Mouse (Mus musculus): ENCODE measurements around the gene Ubiad1. TPM values are rescaled to one million over a fixed set of nuclear protein-coding genes. Genes with fewer than 3 reads are reported as not detected.

Ubiad1 gene
- 7.8 TPM for total RNA-seq (2023)

GRCm38 (mm10) chr4:148444250-148444967, at the start of gene Ubiad1:
TSS of gene Ubiad1 (minus strand) at chr4:148444771.

GRCm38 (mm10) chr4:148448179-148448852, 3.7 kb upstream of the Ubiad1 start, which contains the start of gene Mtor:
TSS of gene Mtor (plus strand) at chr4:148448611.

Other genes with a start within 250 kb of the Ubiad1 start
- gene Disp3, start 156.8 kb downstream of the Ubiad1 start, total RNA-seq (2023): not detected
- gene Mtor, start 3.8 kb upstream of the Ubiad1 start, total RNA-seq (2023): 41.3 TPM
- not detected for gene Angptl7, start 55.7 kb upstream of the Ubiad1 start, total RNA-seq (2023)
- 103 TPM for gene Exosc10, start 113.7 kb upstream of the Ubiad1 start, total RNA-seq (2023)
- 38.1 TPM for gene Srm, start 146.7 kb upstream of the Ubiad1 start, total RNA-seq (2023)
- 1.7 TPM for gene Masp2, start 157.8 kb upstream of the Ubiad1 start, total RNA-seq (2023)
- gene Tardbp, start 182.2 kb upstream of the Ubiad1 start, total RNA-seq (2023): 312 TPM
- gene Gm572, start 198.5 kb upstream of the Ubiad1 start, total RNA-seq (2023): not detected